Mouse (Mus musculus) G1E (cell line): ENCODE measurements around the gene Ms4a4d.

Source experiments
- CTCF ChIP-seq: IDR thresholded peaks from 2 replicates; pipeline ENCODE4 v1.5.1; 2012; ENCODE audit warnings: low read depth, low read length, inconsistent platforms, mixed read lengths
- GATA1 ChIP-seq: IDR thresholded peaks from 2 replicates; pipeline ENCODE4 v1.6.1; 2012; ENCODE audit warnings: borderline replicate concordance, low read length, inconsistent platforms, mixed read lengths

- TF ChIP-seq CTCF (no peak), GATA1 (no peak)
Observed at GRCm38 (mm10) chr19:11494519-11494918, 42.1 kb upstream of the Ms4a4d start.
